Mouse (Mus musculus): ENCODE results near the gene Gabarap. TPM values are rescaled to one million over a fixed set of nuclear protein-coding genes. Genes with fewer than 3 reads are reported as not detected.
A peak's percentile ranks its signal among the peaks of the same experiment; 100 is the strongest.

Gene Gabarap
- polyA plus RNA-seq, 1 experiment from 2014 or later, result 527 TPM

DNA sequence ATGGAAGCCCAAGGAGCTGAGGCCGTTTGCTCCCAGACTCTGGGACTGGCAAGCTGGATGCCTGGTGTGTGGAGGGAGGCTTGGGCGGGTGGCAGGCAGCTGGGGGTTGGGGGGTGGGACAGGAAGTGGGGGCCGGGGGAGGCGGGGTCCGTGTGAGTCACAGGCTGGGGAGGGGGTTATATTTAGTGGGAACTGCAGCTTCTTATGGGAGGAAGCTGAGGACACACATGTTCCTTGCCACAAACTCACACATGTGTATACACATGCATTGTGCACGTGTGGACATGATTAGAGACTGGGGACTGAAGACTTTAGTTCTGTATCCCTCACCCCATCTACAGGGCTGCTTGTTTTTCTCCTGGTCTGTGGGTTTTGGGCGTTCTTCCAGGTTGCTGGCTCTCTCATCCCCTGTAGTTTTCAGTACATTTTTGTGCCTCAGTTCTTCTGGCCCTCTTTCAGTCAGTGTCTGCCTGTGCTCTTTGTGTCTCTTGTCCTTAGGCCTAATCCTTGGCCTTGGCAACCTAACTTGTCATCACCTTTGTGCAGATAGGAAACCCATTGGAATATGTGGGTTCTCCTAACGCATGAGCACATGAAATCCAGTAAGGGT, 29.2 kb downstream of the Gabarap start:
- H3K4me1 ChIP-seq, result peaks cover 72% of the 10 kb centered on the region
- H3K36me3 ChIP-seq (replicated peaks), result no peaks in the 10 kb centered on the region
- WGBS, result 9% methylated on average over 8 of the region's 8 CpGs
- H3K4me2 ChIP-seq, result peak overlapping the region; percentile 93
- peak overlapping the region; percentile 96 for H3K9ac ChIP-seq
- peak overlapping the region; percentile 70 for H3K4me3 ChIP-seq (replicated peaks)
- peak overlapping the region; percentile 90 for H3K27ac ChIP-seq
- H3K9me3 ChIP-seq, result no peaks in the 10 kb centered on the region
- no peaks in the 10 kb centered on the region for H3K27me3 ChIP-seq
- ATAC-seq (ENCODE audit: low FRiP score), result no peak

DNA sequence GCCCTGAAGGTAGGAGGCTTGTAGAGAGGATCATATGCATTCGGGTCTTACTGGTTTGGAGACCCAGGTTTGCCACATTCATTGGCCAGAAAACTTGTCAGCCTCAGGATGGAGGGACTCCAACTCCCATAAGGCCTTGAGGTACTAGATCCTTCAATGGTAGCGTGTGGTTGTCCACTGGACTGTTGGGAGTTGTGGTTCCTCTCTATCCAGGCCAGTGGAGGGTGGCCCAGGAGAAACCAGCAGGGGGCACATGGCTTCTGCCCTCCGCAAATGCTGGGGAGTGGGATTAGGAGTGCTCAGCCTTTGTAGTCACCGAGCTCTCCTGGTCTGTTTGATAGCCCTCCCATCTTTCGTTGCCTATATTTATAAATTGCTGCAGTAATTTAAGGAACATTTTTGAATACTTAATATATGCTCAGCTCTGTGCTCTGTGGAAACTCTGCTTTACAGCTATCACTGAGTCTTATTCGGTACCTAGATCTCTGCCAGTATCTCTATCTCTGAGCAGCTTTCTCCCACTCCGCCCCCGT, 29.9 kb downstream of the Gabarap start:
- under 1% methylated on average over 8 of the region's 8 CpGs for WGBS
- no peaks in the 10 kb centered on the region for H3K9me3 ChIP-seq
- ATAC-seq (ENCODE audit: low FRiP score), result peak; percentile 77
- H3K4me2 ChIP-seq, result peak overlapping the region; percentile 93
- peaks cover 77% of the 10 kb centered on the region for H3K4me1 ChIP-seq
- peak overlapping the region; percentile 90 for H3K27ac ChIP-seq
- peak overlapping the region; percentile 96 for H3K9ac ChIP-seq
- H3K4me3 ChIP-seq (replicated peaks), result peak overlapping the region; percentile 70
- no peaks in the 10 kb centered on the region for H3K27me3 ChIP-seq
- no peaks in the 10 kb centered on the region for H3K36me3 ChIP-seq (replicated peaks)

DNA sequence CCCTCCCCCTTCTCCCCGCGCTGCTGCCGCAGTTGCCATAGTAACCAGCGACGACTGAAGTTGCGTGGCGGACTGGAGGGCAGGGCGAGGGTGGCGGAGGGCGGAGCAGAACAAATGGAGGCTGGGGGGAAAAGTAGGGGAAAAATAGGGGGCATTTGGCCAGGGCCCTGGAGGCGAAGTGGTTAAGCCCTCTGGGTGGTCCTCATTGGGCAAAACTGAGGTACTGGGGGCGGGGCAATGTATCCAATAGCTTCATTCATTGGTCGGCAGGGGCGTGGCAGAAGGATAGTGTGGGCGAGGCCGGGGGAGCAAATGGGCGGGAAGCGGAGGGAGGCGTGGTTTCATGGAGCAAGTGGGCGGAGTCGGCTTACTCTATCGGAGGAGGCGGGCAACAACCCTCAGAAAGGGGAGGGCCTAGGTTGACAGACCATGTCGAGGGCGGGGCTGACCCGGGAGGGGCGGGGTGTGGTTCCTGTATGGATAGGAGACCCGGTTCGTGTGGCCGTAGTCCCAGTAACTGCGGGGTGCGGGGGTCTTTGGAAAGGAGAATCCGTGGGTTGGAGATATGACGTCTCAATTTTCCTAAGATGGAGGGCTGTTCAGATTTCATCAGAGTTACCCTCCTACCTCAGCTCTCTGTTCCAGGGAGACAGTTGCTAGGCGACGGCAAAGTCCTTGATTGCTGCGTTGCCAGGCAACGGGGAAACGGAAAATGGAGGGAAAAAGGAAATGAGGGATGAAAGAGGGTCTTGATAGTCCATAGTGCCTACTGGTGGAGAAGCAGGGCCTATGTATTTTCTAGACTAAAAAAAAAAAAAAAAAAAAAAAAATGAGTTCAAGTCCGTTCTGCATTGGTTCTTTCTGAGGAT, 30.6 kb downstream of the Gabarap start:
- no peaks in the 10 kb centered on the region for H3K36me3 ChIP-seq (replicated peaks)

DNA sequence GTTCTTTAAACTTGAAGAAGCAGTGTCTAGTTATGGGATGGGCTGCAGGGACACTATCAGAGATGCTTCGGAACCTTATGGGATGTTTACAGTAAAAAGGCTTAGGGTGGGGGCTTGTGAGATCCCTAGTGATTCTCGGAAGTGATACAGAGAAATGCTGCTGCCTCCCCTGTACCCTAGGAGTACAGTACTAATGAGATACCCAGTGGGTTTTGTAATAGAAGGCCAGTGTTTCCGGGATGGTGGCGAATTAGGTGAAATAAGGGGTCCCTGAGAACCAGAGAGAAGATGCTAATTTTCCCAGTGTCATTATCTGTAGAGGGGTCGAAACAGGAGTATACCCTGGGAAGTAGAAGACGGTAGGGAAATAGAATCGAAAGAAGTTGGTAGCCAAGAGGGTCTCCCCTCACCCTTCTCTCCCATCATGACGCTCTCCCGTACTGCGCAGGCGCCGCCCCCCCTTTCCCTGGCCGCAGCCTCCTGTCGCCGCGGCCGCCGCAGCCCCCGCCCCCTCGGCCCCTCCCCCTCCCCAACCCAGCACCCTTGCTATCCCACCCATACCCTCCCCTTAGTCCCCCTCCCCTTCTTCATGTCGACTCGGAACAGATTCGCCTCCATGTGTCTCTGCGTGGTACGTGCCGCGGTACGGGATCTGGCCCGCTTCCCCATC, 32.7 kb downstream of the Gabarap start:
- Histone ChIP-seq H3K27me3 (no peaks in the 10 kb centered on the region), H3K27ac (peak overlapping the region; percentile 68), H3K4me3 (replicated peaks) (peak overlapping the region; percentile 41), H3K9me3 (no peaks in the 10 kb centered on the region), H3K4me1 (peaks cover 88% of the 10 kb centered on the region), H3K4me2 (peak overlapping the region; percentile 72), H3K9ac (peak overlapping the region; percentile 64), H3K36me3 (replicated peaks) (no peaks in the 10 kb centered on the region)
- 3% methylated on average over 27 of the region's 29 CpGs for WGBS
- ATAC-seq (ENCODE audit: low FRiP score), result no peak

More for the DNA sequence above, 30.6 kb downstream of the Gabarap start:
- H3K27me3 ChIP-seq, result no peaks in the 10 kb centered on the region
- peak; percentile 79 for ATAC-seq (ENCODE audit: low FRiP score)
- peak overlapping the region; percentile 90 for H3K27ac ChIP-seq
- peak overlapping the region; percentile 70 for H3K4me3 ChIP-seq (replicated peaks)
- peak overlapping the region; percentile 53 for H3K9ac ChIP-seq
- WGBS, result 2% methylated on average over 40 of the region's 40 CpGs
- H3K4me2 ChIP-seq, result peak overlapping the region; percentile 93
- H3K4me1 ChIP-seq, result peaks cover 84% of the 10 kb centered on the region
- H3K9me3 ChIP-seq, result no peaks in the 10 kb centered on the region

DNA sequence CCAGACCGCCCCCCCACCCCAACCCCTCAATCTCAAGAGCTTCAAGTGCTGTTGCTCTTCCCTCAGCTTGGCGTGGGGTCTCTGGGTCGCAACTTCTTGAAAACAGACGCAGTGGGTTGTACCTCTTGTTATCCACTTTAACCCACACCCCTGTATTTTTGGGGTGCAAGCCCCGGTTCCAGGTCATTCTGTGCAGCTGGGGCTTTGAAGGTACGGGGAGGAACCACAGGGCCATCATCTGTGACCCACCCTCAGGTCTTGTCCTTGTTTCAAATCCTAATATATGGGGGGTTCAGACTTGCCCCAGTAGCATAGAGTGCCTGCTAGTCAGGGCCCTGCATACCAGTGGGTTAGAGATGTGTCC, 33.2 kb downstream of the Gabarap start:
- Histone ChIP-seq H3K9me3 (no peaks in the 10 kb centered on the region), H3K36me3 (replicated peaks) (no peaks in the 10 kb centered on the region), H3K9ac (peak overlapping the region; percentile 64), H3K27me3 (no peaks in the 10 kb centered on the region), H3K4me1 (peaks cover 86% of the 10 kb centered on the region), H3K4me2 (peak overlapping the region; percentile 72), H3K4me3 (replicated peaks) (peak overlapping the region; percentile 41), H3K27ac (peak overlapping the region; percentile 68)
- 11% methylated on average over 5 of the region's 6 CpGs for WGBS
- no peak for ATAC-seq (ENCODE audit: low FRiP score)

DNA sequence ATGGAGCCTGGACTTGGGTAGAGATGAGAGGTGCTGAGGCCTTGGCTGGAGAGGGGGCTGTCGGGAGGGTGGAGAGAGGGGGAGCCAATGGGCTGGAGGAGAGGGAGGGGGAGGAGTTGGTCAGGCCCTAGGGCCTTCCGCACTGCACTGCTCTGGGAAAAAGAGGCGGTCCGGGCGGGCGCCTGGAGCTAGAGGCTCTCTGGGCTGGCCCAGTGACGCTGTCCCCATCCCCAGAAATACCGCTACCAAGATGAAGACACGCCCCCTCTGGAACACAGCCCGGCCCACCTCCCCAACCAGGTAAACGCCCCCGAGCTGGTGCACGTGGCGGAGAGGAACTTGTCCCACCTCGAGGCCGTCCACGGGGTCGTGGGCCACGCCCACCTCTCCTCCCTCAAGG, 35.7 kb downstream of the Gabarap start:
- ATAC-seq (ENCODE audit: low FRiP score), result 0 out of 2 replicates have a peak, but pooled peaks have one; percentile 8
- WGBS, result 1% methylated on average over 14 of the region's 19 CpGs
- H3K27me3 ChIP-seq, result no peaks in the 10 kb centered on the region

DNA sequence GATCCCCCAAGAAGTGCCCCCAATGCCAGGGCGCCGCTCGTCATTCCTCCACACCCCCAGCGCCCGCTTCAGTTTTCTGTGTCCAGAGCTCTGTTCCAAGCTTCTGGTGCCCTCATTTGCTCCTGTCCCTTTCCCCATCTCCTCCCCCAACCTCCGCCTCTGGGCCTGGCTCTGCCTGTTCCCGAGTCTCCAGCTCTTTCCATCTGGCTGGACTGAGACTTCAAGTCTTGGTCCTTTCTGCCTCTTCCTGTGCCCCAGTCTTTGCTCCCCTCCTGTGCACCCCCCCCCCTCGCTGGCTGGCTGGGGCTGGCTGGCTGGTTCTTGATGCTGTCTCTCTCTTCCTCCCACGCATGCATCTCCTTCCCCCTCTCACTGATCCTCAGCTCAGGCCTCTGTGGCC, 36.5 kb downstream of the Gabarap start:
- Histone ChIP-seq H3K27ac (peak overlapping the region; percentile 96), H3K4me2 (peak overlapping the region; percentile 67), H3K27me3 (no peaks in the 10 kb centered on the region), H3K9me3 (no peaks in the 10 kb centered on the region), H3K4me3 (replicated peaks) (peak overlapping the region; percentile 28), H3K4me1 (peaks cover 82% of the 10 kb centered on the region), H3K36me3 (replicated peaks) (peaks cover 19% of the 10 kb centered on the region), H3K9ac (peak overlapping the region; percentile 36)
- ATAC-seq (ENCODE audit: low FRiP score), result no peak
- WGBS, result 33% methylated on average over 9 of the region's 9 CpGs

More for the DNA sequence above, 35.7 kb downstream of the Gabarap start:
- peak overlapping the region; percentile 28 for H3K4me3 ChIP-seq (replicated peaks)
- peak overlapping the region; percentile 96 for H3K27ac ChIP-seq
- H3K4me1 ChIP-seq, result peaks cover 87% of the 10 kb centered on the region
- no peaks in the 10 kb centered on the region for H3K9me3 ChIP-seq
- peak overlapping the region; percentile 36 for H3K9ac ChIP-seq
- peak overlapping the region; percentile 67 for H3K4me2 ChIP-seq
- H3K36me3 ChIP-seq (replicated peaks), result peaks cover 12% of the 10 kb centered on the region

DNA sequence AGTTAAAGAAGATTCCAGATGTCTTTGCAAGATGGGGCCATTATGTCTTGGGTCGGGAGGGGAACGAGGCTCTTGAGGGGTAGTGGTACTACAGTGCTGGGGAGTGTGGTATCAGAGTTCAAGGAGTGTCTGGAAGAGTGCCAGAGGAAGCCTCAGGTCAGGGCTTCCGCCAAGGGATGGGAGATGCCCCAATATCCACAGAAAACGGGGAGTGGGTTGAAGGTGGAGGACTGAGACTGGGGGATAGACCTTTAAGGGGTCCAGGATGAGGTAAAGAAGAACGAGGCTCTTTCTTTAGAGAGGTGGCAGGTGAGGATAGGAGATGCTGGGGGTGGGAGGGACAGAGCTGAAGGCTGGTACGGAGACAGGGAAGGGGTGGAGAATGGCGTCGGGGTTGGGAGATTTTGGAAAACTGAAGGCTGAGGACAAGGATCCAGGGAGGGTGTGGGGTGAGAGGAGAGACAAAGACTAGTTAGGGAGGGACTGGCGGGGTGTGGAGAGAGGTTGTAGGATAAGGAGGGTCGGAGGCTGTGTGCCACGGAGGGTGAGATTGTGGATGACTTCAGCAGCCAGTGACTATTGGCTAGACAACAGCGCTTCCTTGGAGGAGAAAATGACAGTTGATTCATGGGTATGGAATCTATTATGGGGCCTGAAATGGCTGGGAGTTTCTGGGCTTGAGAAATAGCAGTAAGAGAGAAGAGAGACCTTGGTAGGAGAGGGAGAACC, 37.6 kb downstream of the Gabarap start:
- H3K4me1 ChIP-seq, result peaks cover 70% of the 10 kb centered on the region
- peak overlapping the region; percentile 39 for H3K9ac ChIP-seq
- no peaks in the 10 kb centered on the region for H3K9me3 ChIP-seq
- 21% methylated on average over 12 of the region's 12 CpGs for WGBS
- ATAC-seq (ENCODE audit: low FRiP score), result peak; percentile 2; the same call in 1 of the 2 replicates
- H3K4me2 ChIP-seq, result peak overlapping the region; percentile 67
- peak overlapping the region; percentile 96 for H3K27ac ChIP-seq
- H3K36me3 ChIP-seq (replicated peaks), result peaks cover 27% of the 10 kb centered on the region
- H3K27me3 ChIP-seq, result no peaks in the 10 kb centered on the region
- peak overlapping the region; percentile 36 for H3K4me3 ChIP-seq (replicated peaks)

DNA sequence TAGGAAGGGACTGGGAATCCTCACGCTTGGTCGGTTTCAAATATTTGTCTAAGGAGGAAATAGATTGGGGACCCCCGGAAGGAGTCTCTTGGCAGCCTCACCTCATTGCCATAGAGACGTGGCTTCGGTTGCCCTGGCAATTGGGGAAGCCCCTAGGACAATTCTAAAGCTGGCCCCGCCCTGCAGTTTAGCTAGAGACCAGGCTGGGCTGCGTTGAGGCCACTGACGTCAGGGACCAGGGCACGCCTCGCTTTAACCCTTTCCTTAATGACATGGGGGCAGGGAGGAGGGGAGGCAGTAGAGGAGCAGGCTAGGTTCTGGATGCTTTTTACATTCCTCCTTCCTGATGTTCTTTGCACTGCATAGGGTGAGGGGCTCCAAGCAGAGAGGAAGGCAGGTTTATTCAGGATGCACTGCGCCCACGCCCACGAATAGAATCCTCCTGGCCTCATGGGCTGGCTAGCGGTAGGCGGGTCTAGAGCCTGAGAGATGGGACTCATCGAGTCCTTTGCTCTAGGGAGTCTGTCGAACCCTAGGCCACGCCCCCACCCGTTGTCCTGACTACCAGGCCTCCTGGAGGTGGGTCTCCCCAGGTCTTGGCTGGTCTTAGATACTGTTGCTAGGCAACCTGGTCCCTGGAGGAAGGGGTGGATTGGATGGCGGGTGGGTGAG, 38.3 kb downstream of the Gabarap start:
- WGBS, result 0% methylated on average over 20 of the region's 20 CpGs

DNA sequence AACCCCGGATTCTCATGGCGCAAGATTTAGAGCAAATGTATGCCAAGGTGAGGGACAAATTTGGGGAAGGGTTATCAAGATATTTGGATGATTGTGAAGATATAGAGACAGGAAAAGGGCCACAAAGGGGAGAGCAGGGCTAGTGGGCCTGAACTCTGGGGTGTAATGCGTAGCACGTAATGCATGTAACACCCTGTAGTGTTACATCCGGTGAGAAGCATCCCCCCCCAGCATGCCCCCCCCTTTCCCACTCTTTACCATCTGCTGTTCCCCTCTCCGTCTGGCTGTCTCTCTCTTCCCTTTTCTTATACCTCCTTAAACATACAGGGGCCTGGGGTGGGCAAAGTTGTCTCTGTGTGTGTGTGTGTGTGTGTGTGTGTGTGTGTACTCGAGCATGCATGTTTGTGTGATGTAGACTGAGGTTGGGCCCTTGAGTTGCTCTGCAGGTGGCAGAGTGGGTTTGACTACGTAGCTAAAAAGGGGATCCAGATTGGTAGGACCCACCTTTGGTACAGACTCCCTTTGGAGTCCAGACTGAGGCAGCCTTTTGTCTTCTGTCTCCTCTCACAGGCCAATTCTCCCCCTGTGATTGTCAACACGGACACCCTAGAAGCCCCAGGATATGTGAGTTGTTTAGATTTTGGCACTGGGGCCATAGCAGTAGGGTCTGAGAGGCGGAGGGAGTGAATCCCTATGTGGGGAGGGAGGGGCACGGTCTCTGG, 39.0 kb downstream of the Gabarap start:
- ATAC-seq (ENCODE audit: low FRiP score), result peak; percentile 56
- 23% methylated on average over 11 of the region's 11 CpGs for whole genome bisulfite sequencing
- Histone ChIP-seq H3K9me3 (no peaks in the 10 kb centered on the region), H3K36me3 (replicated peaks) (peaks cover 37% of the 10 kb centered on the region), H3K4me1 (peaks cover 57% of the 10 kb centered on the region), H3K4me2 (peak overlapping the region; percentile 67), H3K27me3 (no peaks in the 10 kb centered on the region), H3K4me3 (replicated peaks) (peak overlapping the region; percentile 36), H3K27ac (peak overlapping the region; percentile 96), H3K9ac (peak overlapping the region; percentile 57)

More for the DNA sequence above, 38.3 kb downstream of the Gabarap start:
- no peaks in the 10 kb centered on the region for H3K27me3 ChIP-seq
- H3K9me3 ChIP-seq, result no peaks in the 10 kb centered on the region
- H3K4me2 ChIP-seq, result peak overlapping the region; percentile 67
- peak overlapping the region; percentile 96 for H3K27ac ChIP-seq
- peak overlapping the region; percentile 36 for H3K4me3 ChIP-seq (replicated peaks)
- peak; percentile 95 for ATAC-seq (ENCODE audit: low FRiP score)
- H3K4me1 ChIP-seq, result peaks cover 64% of the 10 kb centered on the region
- peaks cover 33% of the 10 kb centered on the region for H3K36me3 ChIP-seq (replicated peaks)
- H3K9ac ChIP-seq, result peak overlapping the region; percentile 57
